Mouse (Mus musculus) hindbrain, embryonic 13.5 days (tissue): ENCODE measurements around the gene Wfdc3. TPM values are rescaled to one million over a fixed set of nuclear protein-coding genes. Genes with fewer than 3 reads are reported as not detected.

Experiments
- ATAC-seq: fragments of 200-750 bp; cut with Nextera tagmentation; 2 replicates; pipeline ENCODE4 v1.8.0; 2017; ENCODE audit warnings: moderate TSS enrichment; ENCODE audit not compliant: low FRiP score
- H3K27ac ChIP-seq: fragments of 300-500 bp; sonication (generic); 2 replicates; pipeline ENCODE4 v1.5.1; 2015; ENCODE audit warnings: inconsistent platforms, mild to moderate bottlenecking, moderate library complexity
- H3K27me3 ChIP-seq: fragments of 300-500 bp; sonication (generic); 2 replicates; pipeline ENCODE4 v1.6.1; 2015; ENCODE audit warnings: mild to moderate bottlenecking, inconsistent platforms
- H3K36me3 ChIP-seq: fragments of 300-500 bp; sonication (generic); 2 replicates; pipeline ENCODE4 v1.6.1; 2015; ENCODE audit warnings: mild to moderate bottlenecking, inconsistent platforms
- H3K4me1 ChIP-seq: fragments of 300-500 bp; sonication (generic); replicated peaks from 2 replicates; pipeline ENCODE4 v1.6.1; 2015; ENCODE audit warnings: inconsistent platforms
- H3K4me2 ChIP-seq: fragments of 300-500 bp; sonication (generic); 2 replicates; pipeline ENCODE4 v1.6.1; 2015; ENCODE audit warnings: inconsistent platforms, mild to moderate bottlenecking, moderate library complexity
- H3K4me3 ChIP-seq: fragments of 300-500 bp; sonication (generic); 2 replicates; pipeline ENCODE4 v1.5.1; 2015; ENCODE audit warnings: mild to moderate bottlenecking, inconsistent platforms
- H3K9ac ChIP-seq: fragments of 300-500 bp; sonication (generic); 2 replicates; pipeline ENCODE4 v1.6.1; 2015; ENCODE audit warnings: mild to moderate bottlenecking, inconsistent platforms
- H3K9me3 ChIP-seq: fragments of 300-500 bp; sonication (generic); 2 replicates; pipeline ENCODE4 v1.6.1; 2016; ENCODE audit warnings: inconsistent platforms
- WGBS: fragments of 180-500 bp; shearing (Covaris S2); methylation state at CpG from one replicate; pipeline ENCODE4 v1.1.7; 2015; 5-methylcytosine and 5-hydroxymethylcytosine counted together
- polyA plus RNA-seq: library from polyadenylated mRNA; unstranded; fragments of >200 nt; fragmentation: Nextera tagmentation; extraction: Ambion mirVana; gene quantifications from 2 replicates; pipeline ENCODE4 v1.2.1, GENCODE M21; 2015

Wfdc3 gene
- polyA plus RNA-seq, 1 experiment from 2014 or later, result 0.95 TPM

GRCm38 (mm10) chr2:164785481-164786387, 40.0 kb upstream of the Wfdc3 start, which contains the start of gene Snx21:
Gene Snx21, plus strand, starts transcription at chr2:164785823.
- under 1% methylated on average over 87 of the region's 89 CpGs for WGBS
- Histone ChIP-seq H3K9me3 (no peaks in the 10 kb centered on the region), H3K4me2 (peak within 1 kb of the TSS; percentile 91), H3K4me1 (peaks cover 33% of the 10 kb centered on the region), H3K27ac (peak within 1 kb of the TSS; percentile 69), H3K4me3 (peak within 1 kb of the TSS; percentile 66), H3K36me3 (peaks cover 6% of the 10 kb centered on the region; the same call in 1 of the 2 replicates), H3K27me3 (0 out of 2 replicates have a peak, but pooled peaks cover 6% of the 10 kb centered on the region), H3K9ac (peak within 1 kb of the TSS; percentile 82)
- ATAC-seq, result peak; percentile 86

- Histone ChIP-seq H3K27me3 (0 out of 2 replicates have a peak, but pooled peaks cover 6% of the 10 kb centered on the region), H3K27ac (no peak overlapping the region), H3K4me3 (peak overlapping the region; percentile 66), H3K36me3 (0 out of 2 replicates have a peak, but pooled peaks cover 3% of the 10 kb centered on the region), H3K4me2 (peak overlapping the region; percentile 91), H3K9ac (peak overlapping the region; percentile 82), H3K9me3 (no peaks in the 10 kb centered on the region), H3K4me1 (peaks cover 33% of the 10 kb centered on the region)
- 15% methylated on average over 7 of the region's 7 CpGs for WGBS
- no peak for ATAC-seq
These were observed 39.2 kb upstream of the Wfdc3 start for GRCm38 (mm10) chr2:164784869-164785420.

GRCm38 (mm10) chr2:164783926-164784581, 38.3 kb upstream of the Wfdc3 start:
- H3K9ac ChIP-seq, result no peak overlapping the region
- WGBS, result 79% methylated on average over 7 of the region's 7 CpGs
- no peak overlapping the region for H3K4me2 ChIP-seq
- no peak for ATAC-seq
- H3K9me3 ChIP-seq, result no peaks in the 10 kb centered on the region
- H3K4me3 ChIP-seq, result no peak overlapping the region
- H3K27ac ChIP-seq, result no peak overlapping the region
- H3K36me3 ChIP-seq, result 0 out of 2 replicates have a peak, but pooled peaks cover 2% of the 10 kb centered on the region
- peaks cover 33% of the 10 kb centered on the region for H3K4me1 ChIP-seq
- H3K27me3 ChIP-seq, result 0 out of 2 replicates have a peak, but pooled peaks cover 9% of the 10 kb centered on the region

GRCm38 (mm10) chr2:164781876-164782275, 36.1 kb upstream of the Wfdc3 start:
- Histone ChIP-seq H3K4me1 (peaks cover 20% of the 10 kb centered on the region), H3K27me3 (0 out of 2 replicates have a peak, but pooled peaks cover 9% of the 10 kb centered on the region), H3K27ac (no peak overlapping the region), H3K4me3 (no peak overlapping the region), H3K9me3 (no peaks in the 10 kb centered on the region), H3K4me2 (no peak overlapping the region), H3K9ac (no peak overlapping the region), H3K36me3 (no peaks in the 10 kb centered on the region)
- WGBS, result 78% methylated on average over 4 of the region's 4 CpGs
- ATAC-seq, result no peak

- no peak for ATAC-seq
- WGBS, result 68% methylated on average over 8 of the region's 8 CpGs
- H3K9ac ChIP-seq, result no peak within 1 kb of the TSS
- no peak within 1 kb of the TSS for H3K4me2 ChIP-seq
- no peaks in the 10 kb centered on the region for H3K36me3 ChIP-seq
- no peak within 1 kb of the TSS for H3K27ac ChIP-seq
- no peaks in the 10 kb centered on the region for H3K9me3 ChIP-seq
- peaks cover under 1% of the 10 kb centered on the region; the same call in 1 of the 2 replicates for H3K4me1 ChIP-seq
- H3K4me3 ChIP-seq, result no peak within 1 kb of the TSS
- H3K27me3 ChIP-seq, result 0 out of 2 replicates have a peak, but pooled peaks cover 11% of the 10 kb centered on the region
These were observed 33.9 kb upstream of the Wfdc3 start, which contains the start of gene Tnnc2 for GRCm38 (mm10) chr2:164779481-164780086. Gene Tnnc2, minus strand, starts transcription at chr2:164779967.

GRCm38 (mm10) chr2:164778809-164779208, 33.1 kb upstream of the Wfdc3 start:
- no peak for ATAC-seq
- Histone ChIP-seq H3K4me1 (no peaks in the 10 kb centered on the region), H3K27me3 (0 out of 2 replicates have a peak, but pooled peaks cover 8% of the 10 kb centered on the region), H3K9me3 (no peaks in the 10 kb centered on the region), H3K36me3 (no peaks in the 10 kb centered on the region), H3K27ac (no peak overlapping the region), H3K4me2 (no peak overlapping the region), H3K9ac (no peak overlapping the region), H3K4me3 (no peak overlapping the region)
- 92% methylated on average over 7 of the region's 7 CpGs for WGBS

GRCm38 (mm10) chr2:164778015-164778287, 32.2 kb upstream of the Wfdc3 start:
- Histone ChIP-seq H3K9ac (no peak overlapping the region), H3K36me3 (no peaks in the 10 kb centered on the region), H3K4me1 (no peaks in the 10 kb centered on the region), H3K9me3 (no peaks in the 10 kb centered on the region), H3K27me3 (0 out of 2 replicates have a peak, but pooled peaks cover 5% of the 10 kb centered on the region), H3K4me3 (no peak overlapping the region), H3K27ac (no peak overlapping the region), H3K4me2 (no peak overlapping the region)
- WGBS, result 92% methylated on average over 11 of the region's 11 CpGs
- no peak for ATAC-seq

- 0 out of 2 replicates have a peak, but pooled peaks cover 5% of the 10 kb centered on the region for H3K27me3 ChIP-seq
- H3K9ac ChIP-seq, result no peak overlapping the region
- H3K4me1 ChIP-seq, result no peaks in the 10 kb centered on the region
- no peaks in the 10 kb centered on the region for H3K9me3 ChIP-seq
- H3K27ac ChIP-seq, result no peak overlapping the region
- no peak overlapping the region for H3K4me3 ChIP-seq
- H3K36me3 ChIP-seq, result no peaks in the 10 kb centered on the region
- no peak for ATAC-seq
- WGBS, result 84% methylated on average over 30 of the region's 30 CpGs
- H3K4me2 ChIP-seq, result no peak overlapping the region
These were observed 31.7 kb upstream of the Wfdc3 start for GRCm38 (mm10) chr2:164777246-164778014.

- ATAC-seq, result no peak
- H3K9me3 ChIP-seq, result no peaks in the 10 kb centered on the region
- H3K4me2 ChIP-seq, result no peak overlapping the region
- no peak overlapping the region for H3K27ac ChIP-seq
- 67% methylated on average over 17 of the region's 17 CpGs for WGBS
- H3K36me3 ChIP-seq, result no peaks in the 10 kb centered on the region
- peaks cover 6% of the 10 kb centered on the region; the same call in 1 of the 2 replicates for H3K4me1 ChIP-seq
- H3K4me3 ChIP-seq, result no peak overlapping the region
- 0 out of 2 replicates have a peak, but pooled peaks cover 5% of the 10 kb centered on the region for H3K27me3 ChIP-seq
- no peak overlapping the region for H3K9ac ChIP-seq
These were observed 31.1 kb upstream of the Wfdc3 start for GRCm38 (mm10) chr2:164776801-164777200.

GRCm38 (mm10) chr2:164776130-164776529, 30.4 kb upstream of the Wfdc3 start:
- no peak overlapping the region for H3K9ac ChIP-seq
- no peak for ATAC-seq
- no peaks in the 10 kb centered on the region for H3K36me3 ChIP-seq
- H3K4me2 ChIP-seq, result no peak overlapping the region
- no peak overlapping the region for H3K27ac ChIP-seq
- 87% methylated on average over 6 of the region's 6 CpGs for WGBS
- H3K4me1 ChIP-seq, result peaks cover 12% of the 10 kb centered on the region
- H3K4me3 ChIP-seq, result no peak overlapping the region
- H3K27me3 ChIP-seq, result 0 out of 2 replicates have a peak, but pooled peaks cover 5% of the 10 kb centered on the region
- no peaks in the 10 kb centered on the region for H3K9me3 ChIP-seq

- Histone ChIP-seq H3K4me1 (peaks cover 26% of the 10 kb centered on the region), H3K27me3 (0 out of 2 replicates have a peak, but pooled peaks cover 3% of the 10 kb centered on the region), H3K9me3 (no peaks in the 10 kb centered on the region), H3K27ac (no peak overlapping the region), H3K9ac (no peak overlapping the region), H3K36me3 (no peaks in the 10 kb centered on the region), H3K4me3 (no peak overlapping the region), H3K4me2 (no peak overlapping the region)
- no peak for ATAC-seq
- 88% methylated on average over 5 of the region's 5 CpGs for WGBS
These were observed 28.2 kb upstream of the Wfdc3 start for GRCm38 (mm10) chr2:164773989-164774364.
